Mouse (Mus musculus) bone marrow, adult 2 months (tissue): Measurements from ENCODE around the gene Scn8a. TPM values are rescaled to one million over a fixed set of nuclear protein-coding genes. Genes with fewer than 3 reads are reported as not detected.

Experiments used
- H3K27ac ChIP-seq: fragments of 200-500 bp; 2 replicates; pipeline ENCODE4 v1.5.1; 2012; ENCODE audit warnings: low read depth, mild to moderate bottlenecking, control low read depth, inconsistent platforms, low read length; ENCODE audit not compliant: control insufficient read depth, poor library complexity, insufficient read depth
- H3K4me1 ChIP-seq: fragments of 200-500 bp; 2 replicates; pipeline ENCODE4 v1.6.1; 2011; ENCODE audit warnings: low read length; ENCODE audit not compliant: control insufficient read depth, insufficient read depth
- H3K4me3 ChIP-seq: fragments of 200-500 bp; replicated peaks from 2 replicates; pipeline ENCODE3; 2011; ENCODE audit warnings: mild to moderate bottlenecking, low read depth, low read length, control low read depth; ENCODE audit not compliant: control insufficient read depth
- CTCF ChIP-seq: fragments of 200-500 bp; IDR thresholded peaks from 2 replicates; pipeline ENCODE4 v1.5.1; 2011; ENCODE audit warnings: low read length, control low read depth; ENCODE audit not compliant: control insufficient read depth, insufficient read depth
- POLR2A ChIP-seq: fragments of 200-500 bp; IDR thresholded peaks from 2 replicates; pipeline ENCODE4 v1.6.1; 2011; ENCODE audit warnings: low read depth, mild to moderate bottlenecking, control low read depth, low read length, borderline replicate concordance; ENCODE audit not compliant: control insufficient read depth
- WGBS: fragments of 180-500 bp; shearing (Covaris S2); methylation state at CpG from one replicate; pipeline ENCODE4 v1.1.7; 2018; 5-methylcytosine and 5-hydroxymethylcytosine counted together
- polyA plus RNA-seq: library from polyadenylated mRNA; stranded (reverse); fragments of >200 nt; gene quantifications from 2 replicates; pipeline ENCODE4 v1.2.4, GENCODE M21; 2011; ENCODE audit warnings: low replicate concordance; ENCODE audit not compliant: missing spikeins, insufficient read depth, insufficient read length

Scn8a gene
- polyA plus RNA-seq, 1 experiment, result not detected

DNA sequence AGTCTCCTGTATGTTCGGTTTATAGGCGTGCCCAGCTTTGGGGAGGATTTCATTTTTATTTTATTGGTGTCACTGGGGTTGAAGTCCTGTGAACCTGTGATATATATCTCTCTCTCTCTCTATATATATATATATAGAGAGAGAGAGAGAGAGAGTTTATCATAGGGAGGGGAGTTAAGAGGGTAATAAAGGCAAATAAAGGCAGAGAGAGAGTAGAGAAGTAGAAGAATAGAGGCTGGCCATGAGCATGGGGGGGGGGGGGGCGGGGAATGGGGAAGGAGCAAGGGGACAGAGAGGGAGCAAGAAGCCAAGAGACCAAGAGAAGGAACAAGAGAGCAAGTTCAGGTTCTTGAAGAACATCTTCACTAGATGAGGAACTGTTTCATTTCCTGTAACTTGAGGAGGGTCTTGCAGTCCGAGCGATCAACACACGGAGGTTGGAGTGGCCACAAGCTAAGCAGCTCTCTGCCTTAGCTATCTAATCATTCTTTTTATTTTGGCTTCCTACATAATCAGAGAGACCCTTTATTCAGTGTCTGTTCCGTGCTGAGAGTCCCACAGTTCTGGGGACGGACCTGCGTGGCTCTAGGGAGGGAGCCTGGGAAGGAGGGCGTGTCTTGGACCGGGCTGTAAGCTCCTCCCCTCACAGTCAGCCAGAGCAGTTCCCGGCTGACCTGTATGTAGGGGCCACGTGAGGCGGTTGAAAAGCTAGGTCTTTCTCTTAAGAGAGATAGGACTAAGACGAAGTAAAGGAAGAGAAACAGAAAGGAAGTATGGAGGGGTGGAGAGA is 136.8 kb downstream of the Scn8a start:
- Histone ChIP-seq H3K27ac (no peak overlapping the region), H3K4me1 (no peaks in the 10 kb centered on the region; the same call in 1 of the 2 replicates), H3K4me3 (no peak overlapping the region)
- 11% methylated on average over 14 of the region's 15 CpGs for WGBS
- TF ChIP-seq POLR2A (no peak), CTCF (no peak)

DNA sequence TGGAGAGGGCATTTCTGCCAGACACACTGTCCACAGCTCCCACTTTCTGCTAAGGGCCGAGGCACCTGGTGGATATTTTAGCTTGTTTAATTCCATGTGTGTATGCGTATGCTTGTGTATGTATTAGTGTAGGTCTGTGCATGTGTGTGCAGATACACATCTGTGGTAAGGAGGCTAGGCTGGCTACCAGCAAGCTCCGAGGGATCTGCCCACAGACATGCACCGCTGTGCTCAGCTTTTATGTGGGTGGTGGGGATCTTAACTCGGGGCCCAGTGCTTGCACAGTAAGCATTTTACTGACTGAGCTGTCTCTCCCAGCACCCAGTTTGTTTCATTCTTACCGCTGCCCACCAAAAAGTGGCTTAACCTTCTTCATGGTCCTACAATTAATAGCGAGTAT is 137.6 kb downstream of the Scn8a start:
- no peak for TF ChIP-seq POLR2A
- no peak for TF ChIP-seq CTCF
- 66% methylated on average over 7 of the region's 7 CpGs for WGBS
- H3K27ac ChIP-seq, result no peak overlapping the region
- no peak overlapping the region for H3K4me3 ChIP-seq
- H3K4me1 ChIP-seq, result no peaks in the 10 kb centered on the region; the same call in 1 of the 2 replicates

DNA sequence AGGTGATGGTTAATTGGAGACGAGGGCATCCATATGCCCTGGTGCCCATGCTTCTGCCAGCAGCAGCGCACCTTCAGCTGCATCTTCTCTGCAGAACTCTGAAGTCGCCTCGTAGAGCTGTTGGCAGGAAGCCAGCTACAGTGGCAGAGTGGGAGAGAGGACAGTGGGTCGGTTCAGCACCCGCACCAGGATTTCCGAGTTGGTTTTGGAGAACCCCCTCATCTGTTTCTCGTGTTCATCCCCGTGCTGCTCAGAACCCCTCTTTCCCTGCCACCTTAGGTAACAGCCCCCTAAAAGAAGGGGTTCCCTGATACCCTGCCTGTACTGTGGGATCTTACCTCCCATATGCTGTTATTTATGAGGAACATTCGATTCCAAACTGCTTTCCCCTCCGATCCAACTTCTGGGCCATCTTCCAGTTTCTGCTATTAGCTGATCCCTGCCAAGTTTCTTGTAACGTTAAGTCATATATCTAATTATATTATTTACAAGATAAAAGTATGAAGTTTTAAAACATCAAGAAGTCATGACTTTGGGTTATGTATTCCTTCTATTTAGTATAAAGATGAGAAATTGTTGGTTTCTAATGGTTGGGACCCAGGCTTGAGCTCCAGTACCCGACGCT is 138.8 kb downstream of the Scn8a start:
- no peak overlapping the region for H3K27ac ChIP-seq
- no peak for TF ChIP-seq POLR2A
- TF ChIP-seq CTCF, result no peak
- no peak overlapping the region for H3K4me3 ChIP-seq
- WGBS, result 71% methylated on average over 14 of the region's 14 CpGs
- H3K4me1 ChIP-seq, result no peaks in the 10 kb centered on the region; the same call in 1 of the 2 replicates

DNA sequence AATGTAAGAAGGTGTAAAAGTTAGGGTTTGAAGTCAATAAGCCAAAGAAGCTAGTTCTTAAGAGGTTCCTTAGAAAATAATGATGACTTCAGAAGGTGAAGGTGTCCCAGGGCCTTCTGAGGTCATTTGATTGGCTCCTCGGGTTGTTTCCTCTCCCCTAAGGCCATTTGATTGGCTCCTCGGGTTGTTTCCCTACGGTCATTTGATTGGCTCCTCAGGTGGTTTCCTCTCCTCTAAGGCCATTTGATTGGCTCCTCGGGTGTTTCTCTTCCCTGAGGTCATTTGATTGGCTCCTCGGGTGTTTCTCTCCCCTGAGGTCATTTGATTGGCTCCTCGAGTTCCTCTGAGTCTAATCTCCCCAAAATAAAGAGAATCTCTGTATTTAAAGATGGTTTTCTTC is 141.7 kb downstream of the Scn8a start:
- Histone ChIP-seq H3K27ac (no peak overlapping the region), H3K4me1 (no peaks in the 10 kb centered on the region; the same call in 1 of the 2 replicates), H3K4me3 (no peak overlapping the region)
- TF ChIP-seq POLR2A (no peak), CTCF (no peak)
- WGBS, result 70% methylated on average over 6 of the region's 6 CpGs

DNA sequence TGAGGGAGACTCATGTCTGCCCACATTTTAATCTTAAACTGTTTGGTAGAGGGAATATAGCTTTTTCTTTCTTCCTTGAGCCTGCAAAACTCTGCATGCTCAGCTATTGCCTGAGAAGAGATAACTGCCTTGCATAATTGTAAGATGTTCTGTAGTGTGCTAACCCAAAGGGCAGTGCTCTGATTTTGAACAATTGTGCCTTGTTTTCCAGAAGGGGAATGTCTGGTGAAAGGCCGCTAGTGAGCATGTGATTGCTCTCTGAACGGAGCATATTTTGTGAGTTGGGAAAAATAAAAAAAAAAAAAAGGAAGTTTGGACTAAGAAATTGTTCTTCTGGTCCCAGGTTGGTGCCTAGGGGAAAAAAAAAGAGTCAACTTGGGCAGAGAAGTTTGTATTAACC is 159.3 kb downstream of the Scn8a start:
- no peaks in the 10 kb centered on the region for H3K4me1 ChIP-seq
- 67% methylated on average over 2 of the region's 2 CpGs for WGBS
- H3K27ac ChIP-seq, result no peak overlapping the region
- no peak overlapping the region for H3K4me3 ChIP-seq
- no peak for TF ChIP-seq CTCF
- TF ChIP-seq POLR2A, result no peak

DNA sequence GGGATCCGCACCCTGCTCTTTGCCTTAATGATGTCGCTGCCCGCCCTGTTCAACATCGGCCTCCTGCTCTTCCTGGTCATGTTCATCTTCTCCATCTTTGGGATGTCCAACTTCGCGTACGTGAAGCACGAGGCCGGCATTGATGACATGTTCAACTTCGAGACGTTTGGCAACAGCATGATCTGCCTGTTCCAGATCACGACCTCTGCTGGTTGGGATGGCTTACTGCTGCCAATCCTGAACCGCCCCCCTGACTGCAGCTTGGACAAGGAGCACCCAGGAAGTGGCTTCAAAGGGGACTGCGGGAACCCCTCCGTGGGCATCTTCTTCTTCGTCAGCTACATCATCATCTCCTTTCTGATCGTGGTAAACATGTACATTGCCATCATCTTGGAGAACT is 170.0 kb downstream of the Scn8a start:
- Histone ChIP-seq H3K4me3 (no peak overlapping the region), H3K27ac (no peak overlapping the region), H3K4me1 (no peaks in the 10 kb centered on the region)
- TF ChIP-seq POLR2A, result no peak
- TF ChIP-seq CTCF, result peak; percentile 25; the same call in 1 of the 2 replicates
- 42% methylated on average over 17 of the region's 17 CpGs for WGBS

DNA sequence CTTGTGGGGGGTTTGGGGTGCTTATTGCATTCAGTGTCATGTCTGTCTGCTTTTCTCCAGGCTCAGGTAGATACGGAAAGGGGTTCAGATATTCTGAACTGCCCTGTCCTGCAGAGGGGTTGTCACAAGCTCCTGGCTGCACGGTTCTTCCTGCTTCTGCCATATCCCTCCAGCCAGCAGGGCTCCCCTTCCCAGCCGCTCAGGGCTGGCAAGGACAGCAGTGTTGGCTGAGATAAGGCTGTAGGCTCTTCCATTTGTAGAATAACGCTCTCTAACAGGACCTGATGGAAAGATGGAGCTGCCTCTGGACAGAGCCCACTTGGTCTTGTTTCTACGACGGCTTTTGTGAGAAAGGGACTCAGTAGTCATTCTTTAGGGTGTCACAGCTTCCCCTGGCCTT is 172.3 kb downstream of the Scn8a start:
- TF ChIP-seq CTCF (no peak), POLR2A (no peak)
- WGBS, result 48% methylated on average over 6 of the region's 6 CpGs
- Histone ChIP-seq H3K4me1 (no peaks in the 10 kb centered on the region), H3K4me3 (no peak overlapping the region), H3K27ac (no peak overlapping the region)

DNA sequence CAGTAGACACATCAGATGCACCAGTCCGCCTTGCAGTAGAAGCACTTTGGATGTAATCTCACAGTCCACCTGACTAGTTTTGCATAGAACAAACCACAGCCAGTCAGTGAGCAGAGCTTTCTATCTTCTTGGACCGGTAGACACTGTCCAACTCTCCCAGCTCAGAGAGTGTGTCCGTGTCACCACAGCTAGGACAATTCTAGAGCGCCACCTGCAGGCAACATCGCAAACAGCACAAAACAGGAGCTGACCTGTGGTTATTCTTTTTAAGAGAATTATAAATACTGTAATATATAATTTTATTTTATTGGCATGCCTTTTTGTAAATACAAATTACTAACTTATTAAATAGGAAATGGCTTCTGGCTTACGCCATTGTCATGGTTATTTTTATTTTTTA is 173.0 kb downstream of the Scn8a start:
- WGBS, result 23% methylated on average over 6 of the region's 6 CpGs
- H3K4me3 ChIP-seq, result no peak overlapping the region
- no peak overlapping the region for H3K27ac ChIP-seq
- no peaks in the 10 kb centered on the region for H3K4me1 ChIP-seq
- TF ChIP-seq CTCF, result peak; percentile 68; the same call in 1 of the 2 replicates
- no peak for TF ChIP-seq POLR2A
